ENCODE assay signal across 14 mouse cellular contexts in genomic region chr16:18078314-18079015, GRCm38 (mm10).
"Had no signal": no experiment of that assay in that cellular context is flagged by ENCODE, and none has a peak within 500 bp of the region (broad histone marks: within the 10 kb centered on the region; RNA-seq: fewer than 3 reads in every experiment).

No protein-coding gene starts in this region.

- H3K9ac ChIP-seq: liver, embryonic 15.5 days; neural tube, embryonic 15.5 days had no signal

- H3K27ac ChIP-seq: left cerebral cortex, adult 2 months; limb, embryonic 10.5 days; liver, embryonic 15.5 days; midbrain, embryonic 10.5 days; neural tube, embryonic 15.5 days had no signal

- H3K27me3 ChIP-seq: liver, embryonic 15.5 days; neural tube, embryonic 15.5 days had no signal

- ATAC-seq: lung, postnatal 0 days had no signal

- H3K36me3 ChIP-seq: liver, embryonic 15.5 days; neural tube, embryonic 15.5 days had no signal

- H3K9me3 ChIP-seq: limb, embryonic 10.5 days; liver, embryonic 15.5 days; midbrain, embryonic 10.5 days; neural tube, embryonic 15.5 days had no signal

- DNase-seq: kidney, postnatal 14 days; lung, adult 2 months; midbrain, embryonic 14.5 days; right cerebral cortex, adult 18-20 months; right cerebral cortex, postnatal 25 days; thymus, postnatal 36 days had no signal

- H3K4me2 ChIP-seq: liver, embryonic 11.5 days; liver, embryonic 15.5 days; neural tube, embryonic 15.5 days had no signal

- H3K4me1 ChIP-seq: limb, embryonic 10.5 days had no signal

- H3K4me3 ChIP-seq: left cerebral cortex, adult 2 months; limb, embryonic 10.5 days; liver, embryonic 15.5 days; midbrain, embryonic 10.5 days; myocyte; neural tube, embryonic 15.5 days had no signal
